Mouse (Mus musculus): ENCODE measurements around the gene Adam30.
"Not testable (repeated sequence)": the region's sequence is repeated elsewhere in the genome, so short reads cannot be mapped to it uniquely, and the experiment has no call there.

The Adam30 gene

GRCm38 (mm10) chr3:98160330-98160729 is at the start of gene Adam30:
Adam30 (plus strand) TSS chr3:98160630.
- in situ Hi-C loops (cut with MboI, MseI): no loop called here

GRCm38 (mm10) chr3:98118252-98118651 is 42.2 kb upstream of the Adam30 start:
- in situ Hi-C loops (cut with MboI, MseI): no loop called here

GRCm38 (mm10) chr3:98119338-98119737 is 41.1 kb upstream of the Adam30 start:
- in situ Hi-C loops (cut with MboI, MseI): no loop called here

GRCm38 (mm10) chr3:98120884-98121283 is 39.5 kb upstream of the Adam30 start:
- in situ Hi-C loops (cut with MboI, MseI): no loop called here

- in situ Hi-C loops (cut with MboI, MseI): no loop called here
Measured at GRCm38 (mm10) chr3:98127775-98128174, 32.7 kb upstream of the Adam30 start.

- in situ Hi-C loops (cut with MboI, MseI): no loop called here
Measured at GRCm38 (mm10) chr3:98128716-98129115, 31.7 kb upstream of the Adam30 start.

GRCm38 (mm10) chr3:98132140-98132539 is 28.3 kb upstream of the Adam30 start:
- in situ Hi-C loops (cut with MboI, MseI): not testable (repeated sequence)

GRCm38 (mm10) chr3:98132636-98133035 is 27.8 kb upstream of the Adam30 start:
- in situ Hi-C loops (cut with MboI, MseI): no loop called here

- in situ Hi-C loops (cut with MboI, MseI): loop anchor here (10.0 kb wide), 1 partner anchor 1367 kb away; no protein-coding TSS in a partner anchor
Measured at GRCm38 (mm10) chr3:98141456-98141855, 19.0 kb upstream of the Adam30 start.

GRCm38 (mm10) chr3:98142862-98143261 is 17.6 kb upstream of the Adam30 start:
- in situ Hi-C loops (cut with MboI, MseI): loop anchor here (10.0 kb wide), 1 partner anchor 1368 kb away; no protein-coding TSS in a partner anchor

GRCm38 (mm10) chr3:98145204-98145603 is 15.2 kb upstream of the Adam30 start:
- in situ Hi-C loops (cut with MboI, MseI): loop anchor here (10.0 kb wide), 1 partner anchor 1370 kb away; no protein-coding TSS in a partner anchor

- in situ Hi-C loops (cut with MboI, MseI): loop anchor here (10.0 kb wide), 1 partner anchor 1372 kb away; no protein-coding TSS in a partner anchor
Measured at GRCm38 (mm10) chr3:98146471-98147410, 13.7 kb upstream of the Adam30 start.

GRCm38 (mm10) chr3:98147706-98148105 is 12.7 kb upstream of the Adam30 start:
- in situ Hi-C loops (cut with MboI, MseI): loop anchor here (10.0 kb wide), 1 partner anchor 1373 kb away; no protein-coding TSS in a partner anchor

GRCm38 (mm10) chr3:98149881-98150280 is 10.5 kb upstream of the Adam30 start:
- in situ Hi-C loops (cut with MboI, MseI): loop anchor here (10.0 kb wide), 1 partner anchor 1375 kb away; no protein-coding TSS in a partner anchor

- in situ Hi-C loops (cut with MboI, MseI): no loop called here
Measured at GRCm38 (mm10) chr3:98151016-98151415, 9.4 kb upstream of the Adam30 start.

GRCm38 (mm10) chr3:98153460-98153859 is 7.0 kb upstream of the Adam30 start:
- in situ Hi-C loops (cut with MboI, MseI): no loop called here

GRCm38 (mm10) chr3:98156158-98156557 is 4.3 kb upstream of the Adam30 start:
- in situ Hi-C loops (cut with MboI, MseI): no loop called here

GRCm38 (mm10) chr3:98157073-98157472 is 3.4 kb upstream of the Adam30 start:
- in situ Hi-C loops (cut with MboI, MseI): no loop called here

GRCm38 (mm10) chr3:98157585-98157984 is 2.8 kb upstream of the Adam30 start:
- in situ Hi-C loops (cut with MboI, MseI): no loop called here

- in situ Hi-C loops (cut with MboI, MseI): no loop called here
Measured at GRCm38 (mm10) chr3:98158646-98159045, 1.8 kb upstream of the Adam30 start.

GRCm38 (mm10) chr3:98159289-98159688 is 1.1 kb upstream of the Adam30 start:
- in situ Hi-C loops (cut with MboI, MseI): no loop called here

- in situ Hi-C loops (cut with MboI, MseI): no loop called here
Measured at GRCm38 (mm10) chr3:98178340-98178739, 17.9 kb downstream of the Adam30 start.

GRCm38 (mm10) chr3:98180805-98181204 is 20.4 kb downstream of the Adam30 start:
- in situ Hi-C loops (cut with MboI, MseI): loop anchor here (10.0 kb wide), 1 partner anchor 744 kb away; no protein-coding TSS in a partner anchor
